Mouse (Mus musculus): ENCODE data around the gene Rnft2. TPM values are rescaled to one million over a fixed set of nuclear protein-coding genes. Genes with fewer than 3 reads are reported as not detected.

The Rnft2 gene
- polyA plus RNA-seq, 1 experiment, result 7.8 TPM

DNA sequence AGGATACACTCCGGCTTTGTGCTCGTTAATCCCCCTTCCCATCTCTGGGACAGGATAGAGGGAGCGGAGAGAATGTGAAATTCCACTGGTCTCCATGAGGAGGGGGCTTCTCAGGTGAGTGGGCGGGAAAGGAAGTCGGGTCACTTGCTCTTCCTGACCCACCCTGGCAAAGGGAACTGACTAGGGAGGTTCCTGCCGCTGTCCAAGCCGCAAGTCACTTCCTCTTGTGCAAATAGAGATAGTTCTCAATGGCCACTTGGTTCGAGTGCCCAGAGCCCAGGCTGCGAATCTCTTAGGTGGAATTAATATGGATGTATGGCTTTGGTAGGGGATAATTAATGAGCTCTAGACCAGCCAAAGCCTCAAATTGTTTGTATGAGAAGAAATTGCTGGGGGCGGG is 15.1 kb upstream of the Rnft2 start:
- Histone ChIP-seq H3K36me3 (ENCODE audit: control insufficient read depth, insufficient read depth, low read length, poor library complexity, severe bottlenecking) (peaks cover 6% of the 10 kb centered on the region; the same call in 1 of the 2 replicates), H3K4me3 (ENCODE audit: low read depth, low read length) (no peak overlapping the region), H3K27me3 (ENCODE audit: control insufficient read depth, insufficient read depth, low read length, poor library complexity, severe bottlenecking) (no peaks in the 10 kb centered on the region), H3K9me3 (replicated peaks; ENCODE audit: control insufficient read depth, insufficient read depth, low read length, poor library complexity, severe bottlenecking) (no peaks in the 10 kb centered on the region), H3K9ac (ENCODE audit: low read depth, poor library complexity, severe bottlenecking) (no peak overlapping the region), H3K4me1 (ENCODE audit: control insufficient read depth, insufficient read depth, low read length) (no peaks in the 10 kb centered on the region), H3K27ac (ENCODE audit: insufficient read depth, low read length) (no peak overlapping the region)
- TF ChIP-seq CTCF (IDR thresholded peaks at IDR 0.05; ENCODE audit: low read depth, low read length) (no peak), POLR2A (IDR thresholded peaks at IDR 0.05; ENCODE audit: insufficient read depth, low read length) (no peak), EP300 (IDR thresholded peaks at IDR 0.05; ENCODE audit: insufficient read depth, low read depth, low read length) (no peak)

DNA sequence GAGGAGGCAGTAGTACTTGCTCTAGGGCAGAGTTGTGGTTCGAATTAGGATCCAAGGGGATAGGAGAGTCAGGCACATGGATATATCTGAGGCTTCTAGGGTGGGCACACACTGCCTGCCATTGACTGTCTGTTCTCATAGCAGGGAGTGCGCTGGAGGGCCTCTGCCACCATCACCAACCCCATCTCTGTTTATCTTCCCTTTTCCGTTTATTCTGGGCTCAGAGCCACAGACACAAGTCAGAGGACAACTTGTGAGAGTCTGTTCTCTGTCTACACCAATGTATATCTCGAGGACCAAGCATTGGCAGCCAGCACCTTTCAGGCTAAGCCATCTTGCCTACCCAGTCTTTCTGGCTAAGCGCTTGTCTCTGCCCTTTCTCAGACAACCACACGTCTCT is 14.7 kb upstream of the Rnft2 start:
- Histone ChIP-seq H3K9me3 (replicated peaks; ENCODE audit: control insufficient read depth, insufficient read depth, low read length, poor library complexity, severe bottlenecking) (no peaks in the 10 kb centered on the region), H3K4me3 (ENCODE audit: low read depth, low read length) (no peak overlapping the region), H3K4me1 (ENCODE audit: control insufficient read depth, insufficient read depth, low read length) (no peaks in the 10 kb centered on the region), H3K27me3 (ENCODE audit: control insufficient read depth, insufficient read depth, low read length, poor library complexity, severe bottlenecking) (no peaks in the 10 kb centered on the region), H3K36me3 (ENCODE audit: control insufficient read depth, insufficient read depth, low read length, poor library complexity, severe bottlenecking) (peaks cover 6% of the 10 kb centered on the region; the same call in 1 of the 2 replicates), H3K27ac (ENCODE audit: insufficient read depth, low read length) (no peak overlapping the region), H3K9ac (ENCODE audit: low read depth, poor library complexity, severe bottlenecking) (no peak overlapping the region)
- TF ChIP-seq CTCF (IDR thresholded peaks at IDR 0.05; ENCODE audit: low read depth, low read length) (no peak), EP300 (IDR thresholded peaks at IDR 0.05; ENCODE audit: insufficient read depth, low read depth, low read length) (no peak), POLR2A (IDR thresholded peaks at IDR 0.05; ENCODE audit: insufficient read depth, low read length) (no peak)

- H3K4me3 ChIP-seq (ENCODE audit: low read depth, low read length), result no peak overlapping the region
Measured at GRCm38 (mm10) chr5:118259152-118259551, 14.2 kb upstream of the Rnft2 start.

DNA sequence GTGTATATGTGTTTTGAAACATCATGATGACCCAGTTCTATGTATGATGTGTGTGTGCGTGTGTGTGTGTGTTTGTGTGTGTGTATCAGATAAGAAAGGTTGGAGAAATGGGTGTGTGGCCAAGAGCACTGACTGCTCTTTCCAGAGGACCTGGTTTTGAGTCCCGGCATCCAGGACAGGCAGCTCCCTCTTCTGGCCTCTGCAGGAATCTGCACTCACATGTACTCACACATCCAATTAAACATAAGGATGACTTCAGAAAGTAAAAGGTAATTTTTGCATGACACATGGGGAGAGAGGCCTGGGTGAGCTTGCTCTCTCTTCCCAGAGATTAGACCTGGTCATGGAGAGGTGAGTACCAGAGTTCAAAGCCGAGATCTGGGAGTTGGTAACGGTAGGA is 12.1 kb upstream of the Rnft2 start:
- Histone ChIP-seq H3K36me3 (ENCODE audit: control insufficient read depth, insufficient read depth, low read length, poor library complexity, severe bottlenecking) (peaks cover 6% of the 10 kb centered on the region; the same call in 1 of the 2 replicates), H3K9me3 (replicated peaks; ENCODE audit: control insufficient read depth, insufficient read depth, low read length, poor library complexity, severe bottlenecking) (no peaks in the 10 kb centered on the region), H3K4me1 (ENCODE audit: control insufficient read depth, insufficient read depth, low read length) (no peaks in the 10 kb centered on the region), H3K27me3 (ENCODE audit: control insufficient read depth, insufficient read depth, low read length, poor library complexity, severe bottlenecking) (no peaks in the 10 kb centered on the region), H3K27ac (ENCODE audit: insufficient read depth, low read length) (no peak overlapping the region), H3K4me3 (ENCODE audit: low read depth, low read length) (no peak overlapping the region), H3K9ac (ENCODE audit: low read depth, poor library complexity, severe bottlenecking) (no peak overlapping the region)
- TF ChIP-seq CTCF (IDR thresholded peaks at IDR 0.05; ENCODE audit: low read depth, low read length) (peak; percentile 68), EP300 (IDR thresholded peaks at IDR 0.05; ENCODE audit: insufficient read depth, low read depth, low read length) (no peak)

More at GRCm38 (mm10) chr5:118259152-118259551, 14.2 kb upstream of the Rnft2 start:
- no peak overlapping the region for H3K27ac ChIP-seq (ENCODE audit: insufficient read depth, low read length)
- H3K4me1 ChIP-seq (ENCODE audit: control insufficient read depth, insufficient read depth, low read length), result no peaks in the 10 kb centered on the region
- TF ChIP-seq CTCF (IDR thresholded peaks at IDR 0.05; ENCODE audit: low read depth, low read length) (no peak), EP300 (IDR thresholded peaks at IDR 0.05; ENCODE audit: insufficient read depth, low read depth, low read length) (no peak), POLR2A (IDR thresholded peaks at IDR 0.05; ENCODE audit: insufficient read depth, low read length) (no peak)
- H3K9ac ChIP-seq (ENCODE audit: low read depth, poor library complexity, severe bottlenecking), result no peak overlapping the region
- no peaks in the 10 kb centered on the region for H3K9me3 ChIP-seq (replicated peaks; ENCODE audit: control insufficient read depth, insufficient read depth, low read length, poor library complexity, severe bottlenecking)
- H3K27me3 ChIP-seq (ENCODE audit: control insufficient read depth, insufficient read depth, low read length, poor library complexity, severe bottlenecking), result no peaks in the 10 kb centered on the region
- H3K36me3 ChIP-seq (ENCODE audit: control insufficient read depth, insufficient read depth, low read length, poor library complexity, severe bottlenecking), result peaks cover 6% of the 10 kb centered on the region; the same call in 1 of the 2 replicates

DNA sequence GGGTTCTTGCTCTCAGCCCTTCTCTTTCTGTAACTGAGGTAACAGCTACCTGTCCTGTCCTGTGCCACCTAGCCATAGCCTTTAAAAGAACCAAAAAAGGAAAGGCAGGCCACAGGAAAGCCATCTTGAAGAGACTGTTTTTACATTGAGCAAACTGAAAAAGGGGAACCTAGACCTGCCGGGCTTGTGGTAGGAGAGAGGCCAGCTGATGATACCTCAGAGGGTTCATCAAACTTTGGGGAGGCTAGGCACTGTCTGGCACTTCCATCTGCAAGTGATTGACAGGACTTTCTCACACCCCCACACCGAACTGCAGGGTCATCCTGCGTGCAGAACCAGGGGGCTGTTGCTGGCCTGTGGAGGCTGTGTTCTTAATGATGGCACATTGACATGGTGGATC is 8.6 kb upstream of the Rnft2 start:
- H3K36me3 ChIP-seq (ENCODE audit: control insufficient read depth, insufficient read depth, low read length, poor library complexity, severe bottlenecking), result no peaks in the 10 kb centered on the region
- H3K4me3 ChIP-seq (ENCODE audit: low read depth, low read length), result no peak overlapping the region
- H3K9me3 ChIP-seq (replicated peaks; ENCODE audit: control insufficient read depth, insufficient read depth, low read length, poor library complexity, severe bottlenecking), result no peaks in the 10 kb centered on the region
- TF ChIP-seq POLR2A (IDR thresholded peaks at IDR 0.05; ENCODE audit: insufficient read depth, low read length) (no peak), CTCF (IDR thresholded peaks at IDR 0.05; ENCODE audit: low read depth, low read length) (no peak), EP300 (IDR thresholded peaks at IDR 0.05; ENCODE audit: insufficient read depth, low read depth, low read length) (no peak)
- no peaks in the 10 kb centered on the region for H3K27me3 ChIP-seq (ENCODE audit: control insufficient read depth, insufficient read depth, low read length, poor library complexity, severe bottlenecking)
- no peak overlapping the region for H3K9ac ChIP-seq (ENCODE audit: low read depth, poor library complexity, severe bottlenecking)
- no peaks in the 10 kb centered on the region for H3K4me1 ChIP-seq (ENCODE audit: control insufficient read depth, insufficient read depth, low read length)
- H3K27ac ChIP-seq (ENCODE audit: insufficient read depth, low read length), result no peak overlapping the region

DNA sequence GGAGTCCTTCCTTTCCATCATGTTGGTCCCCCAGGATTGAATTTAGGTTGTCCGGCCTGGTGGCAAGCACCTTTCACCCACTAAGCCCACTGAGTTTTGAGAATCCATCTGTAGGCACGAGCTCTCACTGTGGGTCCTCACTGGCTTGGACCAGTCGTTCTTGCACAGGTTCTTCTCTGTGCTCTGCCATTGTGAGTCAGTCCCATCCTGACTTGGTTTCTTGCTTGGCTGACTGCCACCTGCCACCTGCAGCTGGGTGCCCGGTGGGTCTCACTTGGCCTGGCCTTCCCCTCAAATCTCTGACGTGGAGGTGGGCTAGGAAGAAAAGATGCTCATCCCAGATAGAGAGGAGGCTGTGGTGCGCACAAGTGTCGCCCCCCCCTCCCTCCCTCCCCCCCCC is 6.1 kb upstream of the Rnft2 start:
- Histone ChIP-seq H3K27ac (ENCODE audit: insufficient read depth, low read length) (no peak overlapping the region), H3K9ac (ENCODE audit: low read depth, poor library complexity, severe bottlenecking) (no peak overlapping the region), H3K27me3 (ENCODE audit: control insufficient read depth, insufficient read depth, low read length, poor library complexity, severe bottlenecking) (no peaks in the 10 kb centered on the region), H3K9me3 (replicated peaks; ENCODE audit: control insufficient read depth, insufficient read depth, low read length, poor library complexity, severe bottlenecking) (no peaks in the 10 kb centered on the region), H3K4me1 (ENCODE audit: control insufficient read depth, insufficient read depth, low read length) (no peaks in the 10 kb centered on the region), H3K36me3 (ENCODE audit: control insufficient read depth, insufficient read depth, low read length, poor library complexity, severe bottlenecking) (no peaks in the 10 kb centered on the region), H3K4me3 (ENCODE audit: low read depth, low read length) (no peak overlapping the region)
- no peak for TF ChIP-seq POLR2A (IDR thresholded peaks at IDR 0.05; ENCODE audit: insufficient read depth, low read length)
- no peak for TF ChIP-seq CTCF (IDR thresholded peaks at IDR 0.05; ENCODE audit: low read depth, low read length)
- no peak for TF ChIP-seq EP300 (IDR thresholded peaks at IDR 0.05; ENCODE audit: insufficient read depth, low read depth, low read length)

All from ES-Bruce4 (cell line).